Mouse (Mus musculus): ENCODE results near the gene Mospd3. TPM values are rescaled to one million over a fixed set of nuclear protein-coding genes. Genes with fewer than 3 reads are reported as not detected.

Mospd3 gene
- total RNA-seq, 2 experiments from 2014 or later = 22.0 to 22.3 TPM

GRCm38 (mm10) chr5:137549840-137550239, 51.0 kb downstream of the Mospd3 start:
- intact Hi-C loops (cut with DNase I) = no loop called here
- DNase-seq = no peak

Other genes starting within 250 kb of the Mospd3 start
- gene Zan, start 124.0 kb downstream of the Mospd3 start, total RNA-seq (2021) = under 1 TPM; 0.02 TPM
- 10 to 100 TPM; 12.5 to 16.9 TPM for gene Pop7, start 98.5 kb downstream of the Mospd3 start, total RNA-seq (2021)
- gene Gigyf1, start 82.5 kb downstream of the Mospd3 start, total RNA-seq (2021) = 10 to 100 TPM; 28.3 to 33.8 TPM
- not detected for gene Epo, start 67.8 kb downstream of the Mospd3 start, total RNA-seq (2021)
- 100 to 1,000 TPM; 322 to 323 TPM for gene Gnb2, start 67.5 kb downstream of the Mospd3 start, total RNA-seq (2021)
- not detected for gene Actl6b, start 47.5 kb downstream of the Mospd3 start, total RNA-seq (2021)
- gene Tfr2, start 31.2 kb downstream of the Mospd3 start, total RNA-seq (2021) = not detected
- gene Pcolce, start 12.7 kb upstream of the Mospd3 start, total RNA-seq (2021) = 100 to 1,000 TPM; 101 to 107 TPM
- under 1 TPM; 0.27 to 0.43 TPM for gene Fbxo24, start 27.9 kb upstream of the Mospd3 start, total RNA-seq (2021)
- gene Lrch4, start 28.1 kb upstream of the Mospd3 start, total RNA-seq (2021) = 10 to 100 TPM; 22.6 to 23.0 TPM
- gene Gm20605, start 28.1 kb upstream of the Mospd3 start, total RNA-seq (2021) = 1 to 10 TPM; 6.6 to 8.5 TPM
- gene Sap25, start 40.3 kb upstream of the Mospd3 start, total RNA-seq (2021) = 1 to 10 TPM; 4.2 to 4.4 TPM
- under 1 TPM; 0.15 to 0.57 TPM for gene Irs3, start 44.7 kb upstream of the Mospd3 start, total RNA-seq (2021)
- 10 to 100 TPM; 13.0 to 13.9 TPM for gene Agfg2, start 83.7 kb upstream of the Mospd3 start, total RNA-seq (2021)
- 1 to 10 TPM; 1.4 to 1.8 TPM for gene Nyap1, start 140.5 kb upstream of the Mospd3 start, total RNA-seq (2021)
- 100 to 1,000 TPM; 287 to 312 TPM for gene Tsc22d4, start 144.7 kb upstream of the Mospd3 start, total RNA-seq (2021)
- 10 to 100 TPM; 13.9 to 14.0 TPM for gene Ppp1r35, start 177.8 kb upstream of the Mospd3 start, total RNA-seq (2021)
- 10 to 100 TPM; 32.7 to 33.0 TPM for gene Mepce, start 186.6 kb upstream of the Mospd3 start, total RNA-seq (2021)
- gene Zcwpw1, start 186.7 kb upstream of the Mospd3 start, total RNA-seq (2021) = 1 to 10 TPM; 1.1 to 1.3 TPM
- gene Pilra, start 235.2 kb upstream of the Mospd3 start, total RNA-seq (2021) = 1 to 10 TPM; 1.3 to 2.4 TPM